Mouse (Mus musculus): ENCODE data around the gene Kctd17.
A peak's percentile ranks its signal among the peaks of the same experiment; 100 is the strongest.

DNA sequence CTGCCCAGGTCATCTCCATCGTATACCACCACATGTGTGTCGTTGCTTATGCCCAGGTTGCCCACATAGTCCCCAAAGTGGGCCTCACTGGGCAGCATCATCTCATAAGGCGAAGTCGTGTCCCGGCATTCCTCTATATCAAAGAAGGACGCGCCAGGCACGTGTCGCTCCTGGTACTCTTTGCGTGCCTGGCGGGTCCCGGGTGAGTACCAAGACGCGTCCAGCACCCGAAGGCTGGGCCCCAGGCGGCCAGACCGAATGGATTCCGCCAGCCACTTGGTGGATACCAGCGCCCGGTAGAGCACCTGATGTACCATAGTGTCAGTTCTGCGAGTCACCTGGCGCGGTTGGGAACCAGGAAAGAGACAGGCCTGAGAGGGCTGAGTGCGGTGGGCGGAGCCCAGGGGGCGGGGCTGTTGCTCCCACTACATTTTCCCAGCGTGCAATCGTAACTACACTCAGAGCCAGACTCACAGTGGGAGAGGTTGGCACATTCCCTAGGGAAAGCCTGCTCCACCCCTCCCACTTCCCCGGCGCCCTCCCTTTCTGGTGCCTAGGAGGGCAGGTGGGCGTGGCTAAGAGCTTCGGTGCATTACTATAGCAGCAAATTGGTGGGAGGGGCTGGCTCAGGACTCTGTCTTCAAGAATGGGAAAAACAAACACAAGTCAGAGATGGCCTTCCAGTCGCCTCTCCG is 22.7 kb upstream of the Kctd17 start, which contains the start of gene Tst:
- TF ChIP-seq CTCF (IDR thresholded peaks at IDR 0.05; ENCODE audit: borderline replicate concordance, control insufficient read depth, extremely low read depth, insufficient read depth, low read length, poor library complexity) (peak; percentile 11; the same call in 1 of the 2 replicates), POLR2A (IDR thresholded peaks at IDR 0.05; ENCODE audit: control insufficient read depth, extremely low read depth, insufficient read depth, low read length, poor library complexity) (no peak)

Measured in thymus, adult 2 months (tissue).